Mouse (Mus musculus) megakaryocyte, embryonic 14.5 days (primary cell): ENCODE results near the gene Usf3.

Experiments used
- FLI1 ChIP-seq: IDR thresholded peaks from 2 replicates; pipeline ENCODE4 v1.6.1; 2012; ENCODE audit warnings: low read length, inconsistent platforms, mixed read lengths
- GATA1 ChIP-seq: IDR thresholded peaks from 3 replicates; pipeline ENCODE4 v1.6.1; 2012; ENCODE audit warnings: mixed read lengths, low read length, inconsistent platforms, borderline replicate concordance

- TF ChIP-seq GATA1 (no peak), FLI1 (no peak)
Observed at GRCm38 (mm10) chr16:44215513-44215912, 42.5 kb downstream of the Usf3 start.
